Mouse (Mus musculus) lung, postnatal 0 days (tissue): ENCODE data around the gene Ghrh.

Experiments used
- CTCF ChIP-seq: IDR thresholded peaks from 2 replicates; pipeline ENCODE4 v1.5.1; 2016; ENCODE audit warnings: antibody characterized with exemption, mild to moderate bottlenecking
- EP300 ChIP-seq: IDR thresholded peaks from 2 replicates; pipeline ENCODE4 v1.6.1; 2016; ENCODE audit warnings: antibody characterized with exemption, mild to moderate bottlenecking, control low read depth

DNA sequence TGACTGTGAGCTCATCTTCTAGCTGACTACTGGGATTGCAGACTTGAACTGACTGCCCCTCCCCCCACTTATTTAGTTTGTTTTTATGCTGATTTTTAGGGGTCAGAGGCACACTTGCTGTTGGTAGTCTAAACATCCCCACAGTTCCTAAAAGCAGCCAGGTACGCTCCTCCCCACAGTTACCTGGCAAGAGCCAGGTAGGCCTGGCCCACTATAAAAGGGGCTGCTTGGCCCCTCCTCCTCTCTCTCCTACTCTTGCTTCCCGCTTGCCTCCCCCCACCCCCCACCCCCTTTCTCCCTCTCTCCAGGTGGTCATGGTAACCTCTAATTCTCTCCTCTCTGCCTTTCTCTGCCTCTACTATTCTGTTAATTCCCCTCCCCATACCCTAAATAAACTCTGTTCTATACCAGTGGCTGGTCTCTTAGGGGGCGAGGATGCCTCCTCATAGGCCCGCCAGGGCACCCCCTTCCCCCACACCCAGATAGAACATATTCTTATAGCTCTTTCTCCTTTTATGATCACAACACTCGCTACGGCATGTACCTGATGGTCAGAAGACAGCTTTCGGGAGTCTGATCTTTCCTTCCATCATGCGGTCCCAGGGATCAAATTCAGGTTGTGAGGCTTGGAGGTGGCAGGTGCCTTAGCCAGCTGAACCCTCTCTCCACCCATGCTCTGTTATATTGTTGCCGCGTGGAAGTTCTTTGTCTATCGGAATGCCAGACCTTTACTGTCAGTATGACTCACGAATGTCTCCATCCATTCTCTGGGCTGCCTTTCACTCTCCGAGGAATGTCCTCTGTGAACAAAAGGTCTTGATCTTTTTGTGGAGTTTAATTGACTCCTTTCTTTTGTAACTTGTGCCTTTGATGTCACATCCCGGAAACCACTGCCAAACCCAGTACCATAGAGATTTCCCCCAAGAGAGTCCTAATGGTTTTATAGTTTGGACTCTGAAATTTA is 28.8 kb upstream of the Ghrh start:
- TF ChIP-seq CTCF, result no peak
- peak; percentile 61 for TF ChIP-seq EP300
